Mouse (Mus musculus) retina, postnatal 1 day (tissue): Measurements from ENCODE around the gene Grm5.

Source experiments
- DNase-seq: peaks from one replicate; pipeline ENCODE4 v3.0.0-alpha.2; 2012

Gene Grm5

DNA sequence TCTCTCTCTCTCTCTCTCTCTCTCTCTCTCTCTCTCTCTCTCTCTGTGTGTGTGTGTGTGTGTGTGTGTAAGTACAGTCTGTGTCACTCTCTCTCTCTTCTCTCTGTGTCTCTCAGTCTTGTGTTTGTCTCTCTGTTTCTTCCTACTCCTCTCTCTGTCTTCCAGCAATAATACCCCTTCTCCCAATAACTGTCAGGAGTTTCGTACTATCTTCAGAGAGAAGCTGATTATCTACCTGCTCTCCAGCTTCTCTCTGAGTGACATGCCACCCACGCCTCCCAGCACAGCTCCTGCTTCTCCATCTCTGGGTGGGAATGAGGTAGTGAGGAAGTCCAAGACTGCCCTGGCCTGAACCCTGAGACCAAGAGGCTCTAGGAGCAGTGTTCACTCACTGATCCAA, at the start of gene Grm5:
Gene Grm5 (plus strand): TSS at position 301 of the 400 bp plus-strand sequence.
- peak; percentile 9 for DNase-seq

- no peak for DNase-seq
Observed at GRCm38 (mm10) chr7:87539031-87539430, 44.9 kb upstream of the Grm5 start.

DNA sequence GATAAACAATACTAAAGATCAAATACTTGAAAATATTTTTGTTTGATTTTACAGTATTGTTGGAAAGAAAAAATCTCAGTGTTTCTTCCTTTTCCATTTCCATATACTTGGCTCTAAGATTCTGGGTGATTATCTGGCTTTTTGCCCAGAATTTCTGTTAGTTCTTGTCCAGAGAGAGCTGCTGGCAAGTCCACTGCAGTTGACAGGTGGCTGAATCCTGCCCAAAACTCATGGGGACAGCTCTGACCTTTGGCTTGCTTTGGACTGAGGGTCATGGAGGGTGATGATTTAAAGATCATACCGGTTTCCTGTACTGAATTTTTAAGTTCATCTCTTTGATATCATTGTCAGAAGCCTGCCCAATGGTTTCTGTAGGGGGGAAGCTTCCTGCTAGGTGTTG, 18.7 kb upstream of the Grm5 start:
- no peak for DNase-seq

DNA sequence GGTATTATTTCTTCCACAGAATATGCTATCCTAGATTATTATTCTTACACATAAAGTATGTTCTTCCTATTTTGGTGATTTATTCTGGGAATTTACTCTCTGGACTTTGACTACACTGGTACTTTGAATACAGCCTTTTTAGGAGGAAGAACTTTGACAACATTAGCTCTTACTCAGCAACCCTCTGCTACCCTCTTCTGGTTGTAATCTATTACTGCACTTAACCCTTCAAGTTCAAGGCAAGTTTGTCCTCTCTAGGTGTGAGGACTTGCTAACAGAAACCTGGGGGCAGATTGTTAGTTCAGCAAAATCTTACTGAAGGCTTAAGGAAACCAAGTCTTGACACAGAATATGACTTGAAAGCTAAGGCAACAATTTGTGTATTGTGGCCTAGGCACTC, 17.5 kb upstream of the Grm5 start:
- peak; percentile 66 for DNase-seq

- peak; percentile 68 for DNase-seq
Observed at GRCm38 (mm10) chr7:87584281-87584701, 323 bp downstream of the Grm5 start.

- DNase-seq: no peak
Observed at GRCm38 (mm10) chr7:87586271-87586937, 2.4 kb downstream of the Grm5 start.

DNA sequence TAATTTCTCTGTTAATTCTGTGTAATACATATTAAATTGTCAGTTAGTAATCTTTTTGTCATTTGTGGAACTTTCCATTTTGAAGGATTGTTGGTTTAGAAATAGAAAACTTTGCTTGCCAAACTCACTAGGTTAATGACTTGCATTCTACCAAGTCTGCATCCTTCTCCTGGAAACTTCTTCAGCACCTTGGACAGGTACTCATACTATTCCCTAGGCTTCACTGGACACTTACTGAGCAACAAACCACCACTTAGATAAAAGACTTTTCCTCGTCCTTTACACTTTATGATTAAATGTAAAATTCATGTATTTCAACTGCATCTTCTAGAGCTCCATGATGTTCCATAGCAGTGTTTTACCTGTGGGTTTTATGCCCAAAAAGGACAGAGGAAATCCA, 4.0 kb downstream of the Grm5 start:
- DNase-seq: peak; percentile 20

DNA sequence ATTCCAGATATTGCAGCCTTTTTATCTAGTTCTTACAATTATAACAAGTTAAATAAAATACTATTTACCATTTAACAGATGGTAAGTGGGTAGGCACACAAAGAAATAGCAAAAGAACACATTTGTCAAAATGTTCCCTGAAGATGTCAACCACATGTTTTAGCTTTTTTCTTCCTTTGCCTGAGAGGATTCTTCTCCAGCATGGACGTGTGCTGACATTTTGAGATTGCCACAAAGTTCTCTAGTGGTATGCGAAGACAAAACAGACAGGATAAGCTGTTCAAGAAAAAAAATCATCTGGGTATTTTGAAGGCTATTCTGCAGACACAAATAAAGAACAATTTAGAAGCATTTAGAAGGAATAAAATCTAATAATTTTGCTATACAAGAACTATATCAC, 42.3 kb downstream of the Grm5 start:
- DNase-seq: no peak

DNA sequence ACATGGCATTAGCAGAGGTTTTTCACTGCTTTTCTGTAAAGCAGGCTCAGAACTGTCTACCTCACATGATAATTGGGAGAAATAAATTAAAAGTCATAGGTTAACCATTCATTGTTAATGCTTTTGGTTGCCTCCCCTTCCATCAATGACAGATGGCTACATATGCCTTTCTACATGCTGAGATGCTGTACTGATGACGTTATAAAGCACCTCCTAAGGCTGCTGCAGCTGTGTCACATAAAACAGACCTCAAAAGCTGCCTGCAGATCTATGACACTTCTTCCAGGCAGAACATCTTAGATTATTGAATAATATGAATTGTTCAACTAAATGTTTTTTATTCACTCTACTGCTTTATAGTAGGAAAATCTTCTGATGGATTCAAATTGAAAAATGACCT, 51.6 kb downstream of the Grm5 start:
- no peak for DNase-seq

DNA sequence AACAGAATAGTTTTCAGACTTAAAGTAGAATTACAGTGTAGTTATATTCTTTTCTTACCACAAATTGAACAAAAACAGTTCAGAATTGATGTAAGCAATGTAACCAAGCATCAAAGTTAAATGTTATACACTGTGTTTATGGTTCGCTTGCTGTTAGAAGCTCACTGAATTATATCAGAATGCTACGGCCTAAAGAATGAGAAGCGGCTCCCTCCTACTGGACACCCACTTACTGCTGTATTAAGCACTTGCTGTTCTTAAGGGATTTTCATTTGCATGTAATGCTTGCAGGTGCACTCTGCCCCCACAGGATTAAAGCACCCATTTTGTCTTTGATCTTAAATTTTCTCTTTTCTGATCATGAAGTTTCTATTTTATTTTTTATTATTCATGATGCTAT, 66.6 kb downstream of the Grm5 start:
- DNase-seq: no peak

GRCm38 (mm10) chr7:87661794-87662193, 77.8 kb downstream of the Grm5 start:
- DNase-seq: no peak

DNA sequence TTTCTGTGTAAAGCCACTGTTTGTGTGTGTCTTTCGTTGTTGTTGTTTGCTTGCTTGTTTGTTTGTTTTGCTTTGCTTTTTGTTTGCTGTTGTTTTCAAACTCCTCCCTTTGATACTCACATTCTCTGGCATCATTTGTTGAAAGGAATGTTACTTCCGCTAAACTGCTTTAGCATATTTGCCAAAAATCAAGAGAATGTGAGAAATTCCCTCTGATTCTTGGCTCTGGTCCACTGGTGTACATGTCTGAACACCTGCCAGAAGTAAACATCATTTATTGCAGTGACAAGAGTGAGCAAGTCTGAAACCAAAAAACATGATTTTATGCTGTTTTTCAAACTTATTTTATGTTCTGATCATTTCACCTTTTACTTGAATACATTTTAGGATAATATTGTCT, 80.1 kb downstream of the Grm5 start:
- DNase-seq: no peak

DNA sequence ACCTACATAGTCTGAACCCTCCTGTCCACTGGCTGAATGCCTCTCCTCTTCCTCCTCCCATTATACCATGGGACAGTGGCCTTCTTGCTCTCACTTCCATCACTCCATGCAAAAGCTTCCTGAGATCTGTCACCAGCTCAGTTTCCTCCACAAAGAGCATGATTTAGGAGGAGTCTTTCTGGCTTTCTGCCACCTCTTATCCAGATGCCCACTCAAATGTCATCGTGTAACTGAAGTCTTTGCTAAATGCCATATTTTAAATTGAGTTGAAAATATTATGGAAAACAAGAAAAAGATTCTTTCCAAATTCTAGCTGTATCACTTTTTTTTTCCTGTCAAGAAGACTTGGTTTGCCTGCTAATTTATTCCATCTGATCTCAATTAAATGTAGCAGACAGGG, 132.4 kb downstream of the Grm5 start:
- DNase-seq: peak; percentile 14

DNA sequence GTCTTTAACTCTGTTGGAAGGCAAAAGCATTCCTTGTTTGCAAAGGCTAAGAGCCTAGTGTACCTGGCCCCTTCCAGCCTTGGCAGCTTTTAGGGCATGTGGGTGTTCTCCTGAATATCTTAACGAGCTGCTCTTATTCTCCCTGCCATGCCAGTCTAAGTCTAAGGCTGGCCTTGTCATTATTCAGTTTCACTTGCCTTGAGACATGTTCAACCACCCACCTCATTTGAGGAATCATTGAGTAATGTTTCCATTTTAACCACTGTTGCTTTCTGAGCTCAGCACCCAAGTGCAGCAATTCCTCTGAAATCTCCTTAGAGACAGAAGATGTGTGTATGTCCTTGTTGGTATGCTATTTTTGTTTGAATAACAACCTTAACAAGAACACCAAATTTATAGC, 134.7 kb downstream of the Grm5 start:
- DNase-seq: no peak

DNA sequence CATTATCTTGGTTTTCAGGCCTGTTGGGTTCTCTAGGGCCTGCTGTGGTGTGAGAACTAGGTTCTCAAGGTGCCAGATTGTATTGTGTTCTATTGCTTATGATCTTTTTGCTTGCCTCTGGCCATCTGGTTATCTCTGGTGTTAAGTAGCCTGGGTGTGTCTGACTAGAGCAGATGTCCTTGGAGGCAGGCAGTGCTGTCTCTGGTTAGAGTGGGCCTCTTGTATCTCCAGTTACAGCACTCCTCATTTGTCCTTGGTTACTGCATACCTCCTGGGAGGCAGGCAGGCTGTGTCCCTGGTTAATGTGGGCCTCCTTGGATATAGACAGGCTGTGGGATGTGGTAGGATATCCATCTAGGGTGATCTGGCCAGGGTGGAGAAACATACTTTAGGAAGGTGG, 150.5 kb downstream of the Grm5 start:
- no peak for DNase-seq

DNA sequence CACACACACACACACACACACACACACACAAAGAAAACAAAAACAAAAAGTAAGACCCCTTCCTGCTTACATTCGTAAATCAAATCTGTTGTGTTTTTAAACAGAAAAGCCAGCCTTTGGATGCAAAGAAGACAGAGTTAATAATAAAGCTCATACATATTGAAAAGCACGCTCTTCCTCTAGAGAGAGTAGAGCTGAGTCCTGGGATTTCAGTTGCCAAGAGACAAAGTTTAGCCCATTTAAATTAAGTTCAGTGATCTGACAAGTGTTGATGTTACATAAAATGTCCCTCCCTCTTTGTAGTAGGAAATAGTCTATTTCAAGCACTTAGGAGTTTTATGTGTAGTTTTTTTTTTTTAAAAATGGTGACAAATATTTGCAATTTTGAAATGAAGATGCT, 178.0 kb downstream of the Grm5 start:
- DNase-seq: no peak

- DNase-seq: no peak
Observed at GRCm38 (mm10) chr7:87762376-87762775, 178.4 kb downstream of the Grm5 start.

- no peak for DNase-seq
Observed at GRCm38 (mm10) chr7:87787560-87787959, 203.6 kb downstream of the Grm5 start.

- DNase-seq: no peak
Observed at GRCm38 (mm10) chr7:87788963-87789362, 205.0 kb downstream of the Grm5 start.

GRCm38 (mm10) chr7:87793896-87794295, 209.9 kb downstream of the Grm5 start:
- DNase-seq: no peak

DNA sequence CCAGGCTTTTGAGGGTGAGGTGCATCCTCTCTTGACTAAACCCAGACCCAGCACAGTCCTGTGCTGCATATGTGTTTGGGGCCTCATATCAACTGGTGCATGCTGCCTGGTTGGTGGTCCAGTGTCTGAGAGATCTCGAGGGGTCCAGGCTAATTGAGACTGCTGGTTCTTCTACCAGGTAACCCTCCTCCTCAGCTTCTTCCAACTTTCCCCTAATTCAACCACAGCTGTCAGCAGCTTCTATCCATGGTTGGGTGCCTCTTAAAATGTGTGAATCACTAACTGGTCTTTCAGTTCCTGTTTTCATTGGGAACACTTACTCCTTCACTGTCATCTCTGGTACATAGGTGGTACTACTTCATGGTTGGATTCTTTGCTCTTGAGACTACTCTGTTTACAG, 240.9 kb downstream of the Grm5 start:
- no peak for DNase-seq

- DNase-seq: no peak
Observed at GRCm38 (mm10) chr7:87834669-87835068, 250.7 kb downstream of the Grm5 start.

DNA sequence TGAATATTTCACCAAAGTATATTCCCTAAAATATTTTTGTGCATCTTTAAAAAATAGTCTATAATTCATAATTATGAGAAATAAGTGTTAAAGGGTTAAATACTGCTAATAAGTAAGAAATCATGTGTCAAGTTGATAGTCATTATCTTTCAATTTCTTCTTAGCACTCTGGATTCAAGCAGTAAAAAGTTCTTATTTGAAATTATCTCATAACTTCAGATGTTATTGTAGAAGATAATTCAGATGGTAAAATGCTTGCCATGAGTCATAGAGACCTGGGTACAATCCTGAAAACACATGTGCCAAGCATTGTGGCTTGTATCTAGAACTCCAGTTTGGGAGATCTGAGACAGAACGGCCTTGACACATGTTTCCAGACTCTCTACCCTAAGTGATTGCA, 254.6 kb downstream of the Grm5 start:
- no peak for DNase-seq

DNA sequence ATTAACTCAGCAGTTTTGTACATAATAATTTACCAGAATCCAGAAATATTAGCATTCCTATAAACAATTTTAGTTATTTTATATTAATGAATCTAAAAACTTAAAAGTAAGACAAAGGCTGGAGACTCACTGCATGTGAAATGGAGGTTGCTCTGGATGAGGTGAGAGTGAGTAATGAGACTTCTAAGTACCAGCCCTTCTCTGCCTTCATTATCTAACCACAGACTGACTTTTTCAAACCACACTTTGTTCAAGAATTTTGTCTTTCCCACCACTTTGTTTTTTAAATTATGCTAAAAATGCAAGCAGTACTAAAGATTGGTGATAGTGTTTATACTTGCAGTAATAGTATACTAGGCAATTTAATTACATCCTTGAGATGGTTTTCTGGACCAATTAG, 259.5 kb downstream of the Grm5 start:
- DNase-seq: no peak

GRCm38 (mm10) chr7:87846082-87846481, 262.1 kb downstream of the Grm5 start:
- DNase-seq: no peak

GRCm38 (mm10) chr7:87925956-87926355, 342.0 kb downstream of the Grm5 start:
- DNase-seq: no peak
